Mouse (Mus musculus) kidney, adult 2 months (tissue): ENCODE results near the gene Lpp.

Source experiments
- CTCF ChIP-seq: fragments of 200-500 bp; conservative IDR thresholded peaks from 2 replicates; pipeline ENCODE4 v1.5.1; 2011; ENCODE audit warnings: low read depth, mild to moderate bottlenecking, control low read depth, low read length, moderate library complexity, mixed read lengths; ENCODE audit not compliant: insufficient read depth, insufficient read length
- POLR2A ChIP-seq: fragments of 200-500 bp; IDR thresholded peaks from one replicate; pipeline ENCODE4 v1.6.1; 2011; ENCODE audit warnings: low read depth, low read length, control low read depth

DNA sequence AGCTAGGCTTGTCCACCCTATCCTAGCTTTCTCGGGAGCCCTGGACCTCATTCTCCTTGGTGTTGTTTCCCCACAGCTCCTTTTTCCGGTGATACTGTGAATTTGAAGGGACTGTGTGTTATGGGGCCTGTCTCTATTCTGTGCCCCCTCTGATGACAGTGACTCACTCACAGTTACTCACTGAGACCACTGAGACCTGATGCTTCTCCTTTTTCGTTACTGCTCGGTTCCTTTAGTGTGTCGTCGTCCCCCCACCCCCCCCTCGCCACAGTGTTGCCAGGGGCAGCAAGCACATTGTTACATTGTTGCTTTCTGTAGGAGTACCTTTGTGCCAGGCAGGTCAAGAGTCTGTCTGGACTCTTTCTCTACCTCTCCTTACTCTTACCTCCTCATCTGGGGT is 206.5 kb downstream of the Lpp start:
- no peak for TF ChIP-seq POLR2A
- no peak for TF ChIP-seq CTCF
